Mouse (Mus musculus) MEL (cell line): Measurements from ENCODE around the gene Tmem235. TPM values are rescaled to one million over a fixed set of nuclear protein-coding genes. Genes with fewer than 3 reads are reported as not detected.

Experiments
- DNase-seq: peaks from one replicate; pipeline ENCODE4 v3.0.0; 2011; ENCODE audit warnings: low read depth, low spot score
- H3K27ac ChIP-seq: 2 replicates; pipeline ENCODE4 v1.5.1; 2012; ENCODE audit warnings: low read depth, mild to moderate bottlenecking, control low read depth, low read length, moderate library complexity; ENCODE audit not compliant: control insufficient read depth
- H3K27me3 ChIP-seq, 2 experiments: fragments of 150-350 bp in 1 of 2; sonication (generic) in 1 of 2; 2 replicates each; pipeline ENCODE4 v1.6.1; 2012; ENCODE audit warnings: low read length in 2 of 2, mild to moderate bottlenecking in 2 of 2, improper control_type of control experiment in 1 of 2, moderate library complexity in 1 of 2; ENCODE audit not compliant: insufficient read depth in 2 of 2, control insufficient read depth in 1 of 2
- H3K36me3 ChIP-seq, 2 experiments: 2 replicates each; pipeline ENCODE4 v1.6.1; 2012 to 2014; ENCODE audit warnings: low read length in 2 of 2, improper control_type of control experiment in 1 of 2, inconsistent platforms in 1 of 2, mild to moderate bottlenecking in 1 of 2; ENCODE audit not compliant: insufficient read depth in 2 of 2, control insufficient read depth in 1 of 2
- H3K4me1 ChIP-seq, 2 experiments: fragments of 150-350 bp in 1 of 2; sonication (generic) in 1 of 2; 2 replicates each; pipeline ENCODE4 v1.6.1; 2012; ENCODE audit warnings: low read length in 2 of 2, improper control_type of control experiment in 1 of 2, mild to moderate bottlenecking in 1 of 2; ENCODE audit not compliant: insufficient read depth in 2 of 2, control insufficient read depth in 1 of 2
- H3K4me3 ChIP-seq, 2 experiments: fragments of 150-350 bp in 1 of 2; sonication (generic) in 1 of 2; 2 replicates each; pipeline ENCODE4 v1.5.1; 2012; ENCODE audit warnings: low read depth in 2 of 2, low read length in 2 of 2, mild to moderate bottlenecking in 2 of 2, moderate library complexity in 2 of 2, control low read depth in 1 of 2, improper control_type of control experiment in 1 of 2; ENCODE audit not compliant: control insufficient read depth in 1 of 2, insufficient read depth in 1 of 2
- H3K79me2 ChIP-seq: 2 replicates; pipeline ENCODE4 v1.6.1; 2012; ENCODE audit warnings: mild to moderate bottlenecking, low read length, moderate library complexity; ENCODE audit not compliant: control insufficient read depth, poor library complexity, insufficient read depth
- H3K9ac ChIP-seq: 2 replicates; pipeline ENCODE4 v1.6.1; 2012; ENCODE audit warnings: low read depth, mild to moderate bottlenecking, control low read depth, low read length, moderate library complexity; ENCODE audit not compliant: control insufficient read depth, poor library complexity, severe bottlenecking
- H3K9me3 ChIP-seq: fragments of 150-350 bp; sonication (generic); replicated peaks from 2 replicates; pipeline ENCODE4 v1.6.1; 2012; ENCODE audit warnings: mild to moderate bottlenecking, low read length, improper control_type of control experiment, moderate library complexity; ENCODE audit not compliant: insufficient read depth
- CHD2 ChIP-seq: IDR thresholded peaks from 2 replicates; pipeline ENCODE4 v1.6.1; 2011; ENCODE audit warnings: low read length, improper control_type of control experiment
- CTCF ChIP-seq, 3 experiments: IDR thresholded peaks in 2 of 3; conservative IDR thresholded peaks in 1 of 3; 2 replicates each; pipeline ENCODE4 v1.5.1; 2011 to 2012; ENCODE audit warnings: low read length in 3 of 3, low read depth in 2 of 3, mild to moderate bottlenecking in 2 of 3, improper control_type of control experiment in 1 of 3, inconsistent platforms in 1 of 3, mixed read lengths in 1 of 3, moderate library complexity in 1 of 3; ENCODE audit not compliant: control insufficient read depth in 1 of 3, insufficient read depth in 1 of 3, poor library complexity in 1 of 3, severe bottlenecking in 1 of 3
- EP300 ChIP-seq, 2 experiments: IDR thresholded peaks; 2 replicates each; pipeline ENCODE4 v1.6.1; 2011; ENCODE audit warnings: improper control_type of control experiment in 2 of 2, low read length in 2 of 2, low read depth in 1 of 2, mild to moderate bottlenecking in 1 of 2
- HCFC1 ChIP-seq: IDR thresholded peaks from 2 replicates; pipeline ENCODE4 v1.6.1; 2012; ENCODE audit warnings: low read depth, mild to moderate bottlenecking, inconsistent platforms, low read length, improper control_type of control experiment, moderate library complexity
- KAT2A ChIP-seq: conservative IDR thresholded peaks from 2 replicates; pipeline ENCODE4 v1.6.1; 2012; ENCODE audit warnings: low read depth, low read length, improper control_type of control experiment, inconsistent platforms
- MAFK ChIP-seq: IDR thresholded peaks from 2 replicates; pipeline ENCODE4 v1.6.1; 2011; ENCODE audit warnings: low read depth, mild to moderate bottlenecking, low read length, improper control_type of control experiment, borderline replicate concordance
- MAX ChIP-seq: IDR thresholded peaks from 2 replicates; pipeline ENCODE4 v1.6.1; 2011; ENCODE audit warnings: low read length, improper control_type of control experiment
- MXI1 ChIP-seq: IDR thresholded peaks from 2 replicates; pipeline ENCODE4 v1.6.1; 2011; ENCODE audit warnings: mild to moderate bottlenecking, low read depth, low read length, improper control_type of control experiment
- MYB ChIP-seq: IDR thresholded peaks from 2 replicates; pipeline ENCODE4 v1.6.1; 2011; ENCODE audit warnings: mild to moderate bottlenecking, low read depth, low read length, improper control_type of control experiment
- NRF1 ChIP-seq: IDR thresholded peaks from 2 replicates; pipeline ENCODE4 v1.6.1; 2014; ENCODE audit warnings: low read depth, mild to moderate bottlenecking, inconsistent platforms, low read length, improper control_type of control experiment, moderate library complexity; ENCODE audit not compliant: poor library complexity, insufficient read depth, severe bottlenecking
- POLR2A ChIP-seq, 2 experiments: IDR thresholded peaks; 2 replicates each; pipeline ENCODE4 v1.6.1; 2011 to 2012; ENCODE audit warnings: low read length in 2 of 2, mild to moderate bottlenecking in 2 of 2, control low read depth in 1 of 2, improper control_type of control experiment in 1 of 2, low read depth in 1 of 2, moderate library complexity in 1 of 2; ENCODE audit not compliant: control insufficient read depth in 1 of 2, insufficient read depth in 1 of 2, poor library complexity in 1 of 2
- RAD21 ChIP-seq: IDR thresholded peaks from 2 replicates; pipeline ENCODE4 v1.6.1; 2011; ENCODE audit warnings: mild to moderate bottlenecking, low read depth, low read length, improper control_type of control experiment
- RCOR1 ChIP-seq: IDR thresholded peaks from 2 replicates; pipeline ENCODE4 v1.6.1; 2012; ENCODE audit warnings: low read depth, mild to moderate bottlenecking, inconsistent platforms, low read length, improper control_type of control experiment
- SIN3A ChIP-seq: IDR thresholded peaks from 2 replicates; pipeline ENCODE4 v1.6.1; 2012; ENCODE audit warnings: low read length, improper control_type of control experiment, inconsistent platforms
- SMC3 ChIP-seq: IDR thresholded peaks from 2 replicates; pipeline ENCODE4 v1.6.1; 2011; ENCODE audit warnings: low read depth, low read length, improper control_type of control experiment
- TAL1 ChIP-seq: IDR thresholded peaks from 2 replicates; pipeline ENCODE4 v1.6.1; 2012; ENCODE audit warnings: mild to moderate bottlenecking, inconsistent platforms, low read length, moderate library complexity, mixed read lengths
- TBP ChIP-seq: IDR thresholded peaks from 2 replicates; pipeline ENCODE4 v1.8.0; 2011; ENCODE audit warnings: low read depth, low read length, improper control_type of control experiment
- TCF12 ChIP-seq: IDR thresholded peaks from 2 replicates; pipeline ENCODE4 v1.6.1; 2014; ENCODE audit warnings: low read depth, mild to moderate bottlenecking, inconsistent platforms, low read length, improper control_type of control experiment, moderate library complexity
- USF1 ChIP-seq: IDR thresholded peaks from 2 replicates; pipeline ENCODE4 v1.6.1; 2014; ENCODE audit warnings: low read depth, mild to moderate bottlenecking, inconsistent platforms, low read length, improper control_type of control experiment, moderate library complexity
- USF2 ChIP-seq, 2 experiments: IDR thresholded peaks; 2 replicates each; pipeline ENCODE4 v1.6.1; 2011 to 2012; ENCODE audit warnings: improper control_type of control experiment in 2 of 2, low read length in 2 of 2, borderline replicate concordance in 1 of 2, inconsistent platforms in 1 of 2, low read depth in 1 of 2, mild to moderate bottlenecking in 1 of 2; ENCODE audit not compliant: insufficient read depth in 1 of 2
- ZKSCAN1 ChIP-seq: IDR thresholded peaks from 2 replicates; pipeline ENCODE4 v1.6.1; 2012; ENCODE audit warnings: low read depth, mild to moderate bottlenecking, inconsistent platforms, low read length, improper control_type of control experiment, moderate library complexity
- ZNF384 ChIP-seq: IDR thresholded peaks from 2 replicates; pipeline ENCODE4 v1.6.1; 2012; ENCODE audit warnings: low read depth, mild to moderate bottlenecking, inconsistent platforms, low read length, improper control_type of control experiment
- polyA plus RNA-seq, 2 experiments: library from polyadenylated mRNA; stranded (reverse) in 1 of 2; unstranded in 1 of 2; fragments of >175 nt in 1 of 2; fragments of >200 nt in 1 of 2; gene quantifications; 2 replicates each; pipeline versions ENCODE4 v1.2.1 to v1.2.4; 2012; ENCODE audit warnings: low replicate concordance in 2 of 2, low read depth in 1 of 2; ENCODE audit not compliant: insufficient read length in 2 of 2, insufficient read depth in 1 of 2, missing spikeins in 1 of 2
- total RNA-seq: library from RNA; depleted of rRNA; stranded (reverse); fragments of 300-350 nt; gene quantifications from 2 replicates; pipeline ENCODE4 v1.2.3, GENCODE M21; 2012

The Tmem235 gene
- total and polyA plus RNA-seq, 3 experiments: 0.04 TPM; not detected in 1

- no peak for TF ChIP-seq MAX
- no peak for TF ChIP-seq SIN3A
- no peak for TF ChIP-seq KAT2A
- TF ChIP-seq ZNF384: no peak
These were observed 34.1 kb downstream of the Tmem235 start (continued) for GRCm38 (mm10) chr11:117894676-117895075.

GRCm38 (mm10) chr11:117896533-117896932 is 36.0 kb downstream of the Tmem235 start:
- Histone ChIP-seq H3K36me3 (no peaks in the 10 kb centered on the region), H3K9ac (no peak overlapping the region)
- TF ChIP-seq TBP: no peak
- TF ChIP-seq NRF1: no peak
- TF ChIP-seq MXI1: no peak
- no peak for TF ChIP-seq POLR2A (IDR thresholded peaks at IDR 0.05; ENCODE audit: control insufficient read depth in 1 of 2, insufficient read depth in 1 of 2, low read depth in 1 of 2, low read length in 2 of 2, poor library complexity in 1 of 2)
- no peak for TF ChIP-seq EP300 (IDR thresholded peaks at IDR 0.05; ENCODE audit: low read depth in 1 of 2, low read length in 2 of 2)
- no peak for TF ChIP-seq RCOR1
- no peak for TF ChIP-seq ZKSCAN1
- no peak for TF ChIP-seq USF2 (IDR thresholded peaks at IDR 0.05; ENCODE audit: borderline replicate concordance in 1 of 2, insufficient read depth in 1 of 2, low read depth in 1 of 2, low read length in 2 of 2)
- no peak for TF ChIP-seq CHD2
- no peak for TF ChIP-seq USF1
- no peak for TF ChIP-seq TAL1
- TF ChIP-seq HCFC1: no peak
- no peak for TF ChIP-seq CTCF (IDR thresholded peaks at IDR 0.05 in 2 of 3, conservative IDR thresholded peaks at IDR 0.05 in 1 of 3; ENCODE audit: control insufficient read depth in 1 of 3, insufficient read depth in 1 of 3, low read depth in 2 of 3, low read length in 3 of 3, poor library complexity in 1 of 3, severe bottlenecking in 1 of 3)
- TF ChIP-seq KAT2A: no peak
- TF ChIP-seq, all 39 proteins: peak for 0
- H3K79me2 ChIP-seq: no peaks in the 10 kb centered on the region
- DNase-seq: no peak
- H3K9me3 ChIP-seq: no peaks in the 10 kb centered on the region
- H3K4me3 ChIP-seq: no peak overlapping the region
- H3K27me3 ChIP-seq: peaks cover 0 to 5% of the 10 kb centered on the region in 2 experiments; a peak in 3 of 4 replicates
- H3K4me1 ChIP-seq: no peaks in the 10 kb centered on the region
- H3K27ac ChIP-seq: no peak overlapping the region

GRCm38 (mm10) chr11:117902282-117902681 is 41.7 kb downstream of the Tmem235 start:
- Histone ChIP-seq H3K79me2 (no peaks in the 10 kb centered on the region), H3K4me1 (no peaks in the 10 kb centered on the region), H3K4me3 (no peak overlapping the region), H3K27me3 (0 out of 4 replicates have a peak, but pooled peaks cover 0 to 2% of the 10 kb centered on the region in 2 experiments), H3K36me3 (no peaks in the 10 kb centered on the region), H3K27ac (no peak overlapping the region), H3K9ac (no peak overlapping the region), H3K9me3 (no peaks in the 10 kb centered on the region)
- no peak for TF ChIP-seq MYB
- TF ChIP-seq POLR2A (IDR thresholded peaks at IDR 0.05; ENCODE audit: control insufficient read depth in 1 of 2, insufficient read depth in 1 of 2, low read depth in 1 of 2, low read length in 2 of 2, poor library complexity in 1 of 2): no peak
- no peak for TF ChIP-seq RAD21
- no peak for TF ChIP-seq ZKSCAN1
- no peak for TF ChIP-seq TCF12
- TF ChIP-seq KAT2A: no peak
- TF ChIP-seq SMC3: no peak
- no peak for TF ChIP-seq MAFK
- no peak for DNase-seq
